Mouse (Mus musculus): ENCODE results near the gene Svs1. TPM values are rescaled to one million over a fixed set of nuclear protein-coding genes. Genes with fewer than 3 reads are reported as not detected.

Svs1 gene
- polyA plus RNA-seq, 1 experiment from 2014 or later, result not detected

GRCm38 (mm10) chr6:49013458-49013857 is 26.8 kb downstream of the Svs1 start:
- peaks cover 4% of the 10 kb centered on the region; the same call in 1 of the 2 replicates for H3K4me1 ChIP-seq (ENCODE audit: control insufficient read depth, insufficient read depth, low read length)
- no peaks in the 10 kb centered on the region for H3K36me3 ChIP-seq (ENCODE audit: control insufficient read depth, insufficient read depth, low read length)
- 82% methylated on average over 3 of the region's 3 CpGs for WGBS
- H3K9me3 ChIP-seq (ENCODE audit: control insufficient read depth, low read depth, low read length), result no peaks in the 10 kb centered on the region
- no peak overlapping the region for H3K4me3 ChIP-seq (ENCODE audit: low read depth, low read length)
- H3K27me3 ChIP-seq (ENCODE audit: control insufficient read depth, insufficient read depth, low read length), result no peaks in the 10 kb centered on the region
- no peak overlapping the region for H3K27ac ChIP-seq (ENCODE audit: low read length)
- H3K9ac ChIP-seq (replicated peaks; ENCODE audit: low read depth, low read length), result no peak overlapping the region
- no peak for ATAC-seq (ENCODE audit: insufficient number of reproducible peaks, insufficient read depth, low FRiP score, low read depth)
- H3K4me2 ChIP-seq (replicated peaks; ENCODE audit: low read depth, low read length), result no peak overlapping the region

DNA sequence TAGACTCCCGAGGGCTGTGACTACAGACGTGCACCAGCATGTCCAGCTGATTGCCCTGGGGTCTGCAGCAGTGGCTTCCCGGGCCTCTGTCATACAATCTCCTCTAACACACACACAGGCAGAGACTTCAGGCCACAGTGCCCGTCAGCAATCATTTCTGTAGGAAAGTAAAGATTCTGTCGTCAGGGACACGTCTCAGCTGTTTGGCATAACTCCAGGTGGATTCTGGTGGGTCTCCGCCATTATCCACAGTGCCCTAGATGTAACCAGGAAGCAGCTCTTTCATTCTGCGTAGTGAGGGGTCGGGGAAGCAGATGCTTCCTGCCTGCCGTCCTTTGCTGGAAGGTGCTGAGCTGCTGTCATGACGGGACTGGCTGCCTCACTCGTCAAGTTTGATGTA is 30.5 kb downstream of the Svs1 start:
- Histone ChIP-seq H3K27ac (ENCODE audit: low read length) (no peak overlapping the region), H3K4me2 (replicated peaks; ENCODE audit: low read depth, low read length) (no peak overlapping the region), H3K9me3 (ENCODE audit: control insufficient read depth, low read depth, low read length) (no peaks in the 10 kb centered on the region), H3K4me3 (ENCODE audit: low read depth, low read length) (no peak overlapping the region), H3K9ac (replicated peaks; ENCODE audit: low read depth, low read length) (no peak overlapping the region), H3K27me3 (ENCODE audit: control insufficient read depth, insufficient read depth, low read length) (no peaks in the 10 kb centered on the region), H3K4me1 (ENCODE audit: control insufficient read depth, insufficient read depth, low read length) (no peaks in the 10 kb centered on the region), H3K36me3 (ENCODE audit: control insufficient read depth, insufficient read depth, low read length) (no peaks in the 10 kb centered on the region)
- ATAC-seq (ENCODE audit: insufficient number of reproducible peaks, insufficient read depth, low FRiP score, low read depth), result no peak
- WGBS, result 46% methylated on average over 12 of the region's 12 CpGs

DNA sequence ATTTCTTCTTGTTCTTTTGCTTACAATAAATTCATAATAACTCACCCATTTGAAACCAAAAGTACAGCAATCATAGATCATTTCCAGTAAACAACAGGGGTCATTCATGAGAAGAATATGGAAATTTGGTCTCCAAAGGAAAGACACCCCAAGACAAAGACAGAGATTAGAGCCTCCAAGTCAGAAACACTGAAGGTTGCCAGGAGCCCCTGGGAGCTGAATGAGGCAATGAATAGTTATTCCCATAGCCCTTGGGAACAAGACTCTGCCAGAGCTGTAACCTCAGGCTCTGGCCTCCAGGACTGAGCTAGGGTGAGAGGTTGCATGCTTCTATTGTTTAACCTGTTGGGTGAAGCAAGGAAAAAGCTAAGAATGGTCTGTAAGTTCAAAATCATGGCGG is 32.7 kb downstream of the Svs1 start:
- no peaks in the 10 kb centered on the region for H3K4me1 ChIP-seq (ENCODE audit: control insufficient read depth, insufficient read depth, low read length)
- H3K9ac ChIP-seq (replicated peaks; ENCODE audit: low read depth, low read length), result no peak overlapping the region
- no peaks in the 10 kb centered on the region for H3K27me3 ChIP-seq (ENCODE audit: control insufficient read depth, insufficient read depth, low read length)
- H3K4me2 ChIP-seq (replicated peaks; ENCODE audit: low read depth, low read length), result no peak overlapping the region
- no peak overlapping the region for H3K27ac ChIP-seq (ENCODE audit: low read length)
- no peaks in the 10 kb centered on the region for H3K9me3 ChIP-seq (ENCODE audit: control insufficient read depth, low read depth, low read length)
- H3K4me3 ChIP-seq (ENCODE audit: low read depth, low read length), result no peak overlapping the region
- WGBS, result 93% methylated on average over 1 of the region's 1 CpGs
- ATAC-seq (ENCODE audit: insufficient number of reproducible peaks, insufficient read depth, low FRiP score, low read depth), result no peak
- H3K36me3 ChIP-seq (ENCODE audit: control insufficient read depth, insufficient read depth, low read length), result no peaks in the 10 kb centered on the region

DNA sequence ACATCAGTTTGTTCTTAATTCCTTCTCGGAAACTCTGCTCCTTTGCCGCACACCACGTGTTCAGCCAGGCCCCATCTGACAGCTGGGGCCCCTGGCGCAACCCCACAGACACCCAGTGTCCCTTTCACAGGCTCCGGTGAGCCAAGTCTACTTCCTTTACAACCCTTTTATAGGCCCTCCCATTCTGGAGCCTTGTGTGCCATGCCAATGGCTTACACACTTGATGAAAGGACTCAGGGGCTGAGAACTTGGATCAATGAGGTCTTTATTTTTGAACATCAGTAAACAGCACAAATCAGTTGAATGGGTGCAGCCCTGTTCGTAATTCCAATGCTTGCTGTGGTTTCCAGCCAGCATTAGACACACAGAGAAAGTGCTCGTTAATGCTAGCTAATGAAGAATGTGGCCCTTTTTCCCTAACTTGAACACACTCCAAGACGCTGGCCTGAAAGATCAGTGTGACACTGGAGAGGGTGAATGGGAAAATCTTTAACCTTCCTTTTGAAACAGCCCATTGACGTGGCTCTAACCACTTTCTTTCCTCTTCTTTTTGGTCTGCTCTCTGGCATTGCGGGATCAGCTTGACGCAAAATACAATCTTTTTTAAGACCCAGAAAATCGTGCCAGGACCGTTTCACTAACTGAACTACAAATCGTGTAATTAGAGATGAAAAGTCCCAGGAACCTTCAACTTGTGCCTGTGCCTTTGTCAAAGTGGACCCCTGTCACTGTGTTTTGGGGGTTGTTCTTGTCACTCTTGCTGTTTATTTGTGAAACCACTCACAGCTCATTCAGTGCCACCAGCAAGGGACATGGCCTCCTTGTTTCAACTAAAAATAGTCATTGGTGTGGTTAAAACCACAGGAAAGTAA is 34.7 kb downstream of the Svs1 start:
- H3K9me3 ChIP-seq (ENCODE audit: control insufficient read depth, low read depth, low read length), result no peaks in the 10 kb centered on the region
- no peaks in the 10 kb centered on the region for H3K36me3 ChIP-seq (ENCODE audit: control insufficient read depth, insufficient read depth, low read length)
- no peaks in the 10 kb centered on the region for H3K4me1 ChIP-seq (ENCODE audit: control insufficient read depth, insufficient read depth, low read length)
- no peak overlapping the region for H3K9ac ChIP-seq (replicated peaks; ENCODE audit: low read depth, low read length)
- H3K27me3 ChIP-seq (ENCODE audit: control insufficient read depth, insufficient read depth, low read length), result no peaks in the 10 kb centered on the region
- no peak for ATAC-seq (ENCODE audit: insufficient number of reproducible peaks, insufficient read depth, low FRiP score, low read depth)
- H3K27ac ChIP-seq (ENCODE audit: low read length), result no peak overlapping the region
- H3K4me2 ChIP-seq (replicated peaks; ENCODE audit: low read depth, low read length), result no peak overlapping the region
- no peak overlapping the region for H3K4me3 ChIP-seq (ENCODE audit: low read depth, low read length)
- WGBS, result 83% methylated on average over 14 of the region's 14 CpGs

DNA sequence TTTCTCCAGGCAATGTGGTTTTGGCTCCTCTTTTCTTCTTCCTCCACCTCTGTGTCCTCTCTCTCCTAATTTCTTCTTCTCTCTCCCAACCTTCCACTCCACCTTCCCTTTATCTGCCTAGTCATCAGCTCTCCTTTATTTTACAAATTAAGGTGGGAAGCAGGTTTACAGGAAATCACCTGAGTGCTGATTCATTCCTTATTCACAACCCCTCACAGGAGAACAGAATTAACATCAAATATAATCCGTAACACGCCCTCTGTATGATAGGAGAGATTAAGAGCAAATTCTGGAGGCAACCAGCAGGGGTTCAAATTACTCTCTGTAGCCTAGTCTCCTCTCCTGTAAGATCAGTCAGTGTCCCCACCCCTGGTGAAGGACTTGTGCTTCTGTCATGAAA is 35.7 kb downstream of the Svs1 start:
- 81% methylated on average over 2 of the region's 2 CpGs for WGBS
- H3K9me3 ChIP-seq (ENCODE audit: control insufficient read depth, low read depth, low read length), result no peaks in the 10 kb centered on the region

GRCm38 (mm10) chr6:49023315-49023714 is 36.7 kb downstream of the Svs1 start:
- 79% methylated on average over 10 of the region's 10 CpGs for WGBS
- ATAC-seq (ENCODE audit: insufficient number of reproducible peaks, insufficient read depth, low FRiP score, low read depth), result no peak
- no peak overlapping the region for H3K27ac ChIP-seq (ENCODE audit: low read length)
- H3K4me3 ChIP-seq (ENCODE audit: low read depth, low read length), result no peak overlapping the region
- H3K27me3 ChIP-seq (ENCODE audit: control insufficient read depth, insufficient read depth, low read length), result no peaks in the 10 kb centered on the region
- no peaks in the 10 kb centered on the region for H3K9me3 ChIP-seq (ENCODE audit: control insufficient read depth, low read depth, low read length)
- peaks cover 1% of the 10 kb centered on the region; the same call in 1 of the 2 replicates for H3K4me1 ChIP-seq (ENCODE audit: control insufficient read depth, insufficient read depth, low read length)
- no peaks in the 10 kb centered on the region for H3K36me3 ChIP-seq (ENCODE audit: control insufficient read depth, insufficient read depth, low read length)
- H3K9ac ChIP-seq (replicated peaks; ENCODE audit: low read depth, low read length), result no peak overlapping the region
- no peak overlapping the region for H3K4me2 ChIP-seq (replicated peaks; ENCODE audit: low read depth, low read length)

More for the DNA sequence above, 35.7 kb downstream of the Svs1 start:
- Histone ChIP-seq H3K9ac (replicated peaks; ENCODE audit: low read depth, low read length) (no peak overlapping the region), H3K4me1 (ENCODE audit: control insufficient read depth, insufficient read depth, low read length) (no peaks in the 10 kb centered on the region), H3K27ac (ENCODE audit: low read length) (no peak overlapping the region), H3K4me3 (ENCODE audit: low read depth, low read length) (no peak overlapping the region), H3K27me3 (ENCODE audit: control insufficient read depth, insufficient read depth, low read length) (no peaks in the 10 kb centered on the region), H3K36me3 (ENCODE audit: control insufficient read depth, insufficient read depth, low read length) (no peaks in the 10 kb centered on the region), H3K4me2 (replicated peaks; ENCODE audit: low read depth, low read length) (no peak overlapping the region)
- ATAC-seq (ENCODE audit: insufficient number of reproducible peaks, insufficient read depth, low FRiP score, low read depth), result no peak

GRCm38 (mm10) chr6:49025290-49025689 is 38.6 kb downstream of the Svs1 start:
- H3K27me3 ChIP-seq (ENCODE audit: control insufficient read depth, insufficient read depth, low read length), result no peaks in the 10 kb centered on the region
- no peak overlapping the region for H3K9ac ChIP-seq (replicated peaks; ENCODE audit: low read depth, low read length)
- peaks cover 2% of the 10 kb centered on the region; the same call in 1 of the 2 replicates for H3K4me1 ChIP-seq (ENCODE audit: control insufficient read depth, insufficient read depth, low read length)
- H3K9me3 ChIP-seq (ENCODE audit: control insufficient read depth, low read depth, low read length), result no peaks in the 10 kb centered on the region
- no peak for ATAC-seq (ENCODE audit: insufficient number of reproducible peaks, insufficient read depth, low FRiP score, low read depth)
- H3K36me3 ChIP-seq (ENCODE audit: control insufficient read depth, insufficient read depth, low read length), result no peaks in the 10 kb centered on the region
- H3K4me2 ChIP-seq (replicated peaks; ENCODE audit: low read depth, low read length), result no peak overlapping the region
- WGBS, result 77% methylated on average over 7 of the region's 7 CpGs
- H3K4me3 ChIP-seq (ENCODE audit: low read depth, low read length), result no peak overlapping the region
- H3K27ac ChIP-seq (ENCODE audit: low read length), result no peak overlapping the region

GRCm38 (mm10) chr6:49026496-49026895 is 39.8 kb downstream of the Svs1 start:
- Histone ChIP-seq H3K9ac (replicated peaks; ENCODE audit: low read depth, low read length) (no peak overlapping the region), H3K4me3 (ENCODE audit: low read depth, low read length) (no peak overlapping the region), H3K4me2 (replicated peaks; ENCODE audit: low read depth, low read length) (no peak overlapping the region), H3K9me3 (ENCODE audit: control insufficient read depth, low read depth, low read length) (no peaks in the 10 kb centered on the region), H3K27ac (ENCODE audit: low read length) (no peak overlapping the region), H3K4me1 (ENCODE audit: control insufficient read depth, insufficient read depth, low read length) (peaks cover 2% of the 10 kb centered on the region; the same call in 1 of the 2 replicates), H3K36me3 (ENCODE audit: control insufficient read depth, insufficient read depth, low read length) (no peaks in the 10 kb centered on the region), H3K27me3 (ENCODE audit: control insufficient read depth, insufficient read depth, low read length) (no peaks in the 10 kb centered on the region)
- WGBS, result 87% methylated on average over 5 of the region's 5 CpGs
- no peak for ATAC-seq (ENCODE audit: insufficient number of reproducible peaks, insufficient read depth, low FRiP score, low read depth)
